Mouse (Mus musculus) central nervous system, embryonic 18 days (tissue): ENCODE results near the gene Treml2. TPM values are rescaled to one million over a fixed set of nuclear protein-coding genes. Genes with fewer than 3 reads are reported as not detected.

Experiments used
- polyA plus RNA-seq: library from polyadenylated mRNA; depleted of rRNA; stranded (reverse); fragments of >200 nt; gene quantifications from 2 replicates; pipeline ENCODE4 v1.2.3, GENCODE M21; 2012; rRNA removed

Treml2 gene
- 0.10 and 0.13 TPM in 2 replicates for polyA plus RNA-seq

GRCm38 (mm10) chr17:48299203-48299602, at the start of gene Treml2:
TSS of gene Treml2 (plus strand) at chr17:48299498.

DNA sequence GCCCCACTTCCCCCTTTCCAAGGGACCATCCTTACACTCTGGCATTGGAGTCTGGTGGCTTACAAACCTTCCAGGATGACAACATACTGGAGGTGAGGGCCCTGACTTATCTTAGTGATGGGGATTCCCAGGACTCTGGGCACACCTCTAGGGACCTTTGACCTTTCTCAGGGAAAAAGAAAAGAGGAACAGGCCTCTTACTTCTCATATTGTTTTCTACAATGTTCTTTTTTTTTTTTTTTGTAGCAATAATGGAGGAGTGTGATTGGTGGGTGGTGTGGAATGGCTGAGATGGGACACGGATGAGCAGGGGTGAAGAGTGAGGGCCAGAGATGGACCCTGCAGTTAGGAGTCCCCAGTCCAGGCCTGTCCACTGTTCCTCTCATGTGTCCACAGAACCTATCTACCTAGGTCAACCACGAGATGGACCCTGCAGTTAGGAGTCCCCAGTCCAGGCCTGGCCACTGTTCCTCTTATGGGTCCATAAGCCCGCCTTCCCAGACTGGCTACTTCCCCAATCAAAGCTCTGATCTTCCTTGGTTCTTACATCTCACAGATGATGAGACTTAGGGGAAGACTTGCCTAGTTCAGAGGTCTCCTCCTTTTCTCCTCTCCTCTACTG, 35.4 kb upstream of the Treml2 start, which contains the start of gene Treml4:
Gene Treml4, plus strand, starts transcription at position 555 of the 622 bp plus-strand sequence.

DNA sequence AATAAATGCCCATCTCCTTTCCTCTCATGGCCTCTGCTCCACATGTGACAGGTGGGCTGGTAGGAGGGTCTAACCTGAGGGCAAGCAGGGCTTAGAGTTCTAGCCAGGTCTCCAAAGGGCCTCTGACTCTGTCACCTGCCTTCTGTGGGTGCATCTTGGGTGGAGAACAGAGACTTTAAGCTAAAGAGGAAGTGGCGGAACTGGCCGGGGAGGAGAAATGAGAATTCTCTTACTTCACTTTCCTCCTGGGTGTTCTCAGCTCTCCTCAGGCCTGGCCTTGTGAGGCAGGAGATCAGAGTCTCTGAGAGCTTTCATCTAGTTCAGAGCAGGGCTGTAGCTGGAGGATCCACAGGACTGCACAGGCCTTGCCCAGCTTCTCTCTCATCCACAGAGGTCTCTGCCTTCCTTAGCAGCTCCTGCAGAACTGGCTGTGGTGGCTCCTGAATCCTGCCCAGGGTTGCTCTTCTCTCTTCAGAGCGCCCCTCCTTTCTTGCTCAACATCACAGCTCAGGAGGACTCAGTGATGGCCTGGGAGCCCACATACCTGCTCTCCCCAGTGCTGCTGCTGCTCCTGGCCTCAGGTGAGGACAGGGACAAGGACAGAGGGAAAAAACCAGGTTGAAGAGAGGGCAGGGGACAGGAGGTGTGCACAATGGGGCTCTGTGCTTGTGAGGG, 16.7 kb downstream of the Treml2 start, which contains the start of gene B430306N03Rik:
Gene B430306N03Rik, plus strand, starts transcription at position 237 of the 675 bp plus-strand sequence.

GRCm38 (mm10) chr17:48346231-48346630, 46.9 kb downstream of the Treml2 start, which contains the start of gene Trem2:
TSS of gene Trem2 (plus strand) at chr17:48346401.

GRCm38 (mm10) chr17:48359616-48360015, 60.3 kb downstream of the Treml2 start, which contains the start of gene Treml1:
TSS of gene Treml1 (plus strand) at chr17:48359916.

Other genes starting within 250 kb of the Treml2 start
- gene 1700067P10Rik, start 210.2 kb upstream of the Treml2 start, polyA plus RNA-seq: 0.05 TPM in 1 of 2 replicates, not detected in the other
- gene 9830107B12Rik, start 153.2 kb upstream of the Treml2 start, polyA plus RNA-seq: not detected in 2 replicates
- 0.05 TPM in 1 of 2 replicates, not detected in the other for gene A530064D06Rik, start 132.2 kb upstream of the Treml2 start, polyA plus RNA-seq
- gene Trem1, start 66.7 kb upstream of the Treml2 start, polyA plus RNA-seq: 0.03 TPM in 1 of 2 replicates, not detected in the other
- gene Trem3, start 51.7 kb upstream of the Treml2 start, polyA plus RNA-seq: 0.08 and 0.09 TPM in 2 replicates
- 0.09 TPM in 1 of 2 replicates, not detected in the other for gene Treml4, start 35.2 kb upstream of the Treml2 start, polyA plus RNA-seq
- 0.03 and 0.09 TPM in 2 replicates for gene B430306N03Rik, start 16.6 kb downstream of the Treml2 start, polyA plus RNA-seq
- 4.7 and 7.9 TPM in 2 replicates for gene Trem2, start 46.9 kb downstream of the Treml2 start, polyA plus RNA-seq
- 0.07 and 0.12 TPM in 2 replicates for gene Treml1, start 60.4 kb downstream of the Treml2 start, polyA plus RNA-seq
- gene Nfya, start 110.4 kb downstream of the Treml2 start, polyA plus RNA-seq: 92.1 and 104 TPM in 2 replicates
- 19.0 and 21.8 TPM in 2 replicates for gene Oard1, start 110.5 kb downstream of the Treml2 start, polyA plus RNA-seq
- gene Apobec2, start 133.4 kb downstream of the Treml2 start, polyA plus RNA-seq: 0.32 and 5.4 TPM in 2 replicates
- gene Tspo2, start 152.0 kb downstream of the Treml2 start, polyA plus RNA-seq: 1.4 and 1.6 TPM in 2 replicates
- gene Unc5cl, start 155.4 kb downstream of the Treml2 start, polyA plus RNA-seq: 0.15 and 0.17 TPM in 2 replicates